Mouse (Mus musculus): ENCODE measurements at regions not wholly inside any gene's neighbourhood (a gene's known extent, or its start where the extent isn't known, plus 50 kb on each side); places are given as distances from the start of the nearest gene placed in this dataset.
"Not testable (repeated sequence)": the region's sequence is repeated elsewhere in the genome, so short reads cannot be mapped to it uniquely, and the experiment has no call there.

GRCm38 (mm10) chr4:61998366-61998765 lies 55.6 kb downstream of the Mup20 start:
- DNase-seq = no peak

GRCm38 (mm10) chr4:61989941-61990340 lies 64.0 kb downstream of the Mup20 start:
- DNase-seq = not testable (repeated sequence)

- no peak for DNase-seq
Observed at GRCm38 (mm10) chr4:61976159-61976558, 77.8 kb downstream of the Mup20 start.

GRCm38 (mm10) chr4:61973236-61973635 lies 80.7 kb downstream of the Mup20 start:
- peak; percentile 4 for DNase-seq

GRCm38 (mm10) chr4:61969691-61970090 lies 84.3 kb downstream of the Mup20 start:
- DNase-seq = no peak

- not testable (repeated sequence) for DNase-seq
Observed at GRCm38 (mm10) chr4:61967674-61968073, 86.3 kb downstream of the Mup20 start.

GRCm38 (mm10) chr4:61962315-61962714 lies 91.6 kb downstream of the Mup20 start:
- no peak for DNase-seq
